Mouse (Mus musculus) bone marrow, adult 2 months (tissue): ENCODE results near the gene Aldh8a1.

Experiments
- CTCF ChIP-seq: fragments of 200-500 bp; IDR thresholded peaks from 2 replicates; pipeline ENCODE4 v1.5.1; 2011; ENCODE audit warnings: low read length, control low read depth; ENCODE audit not compliant: control insufficient read depth, insufficient read depth
- POLR2A ChIP-seq: fragments of 200-500 bp; IDR thresholded peaks from 2 replicates; pipeline ENCODE4 v1.6.1; 2011; ENCODE audit warnings: low read depth, mild to moderate bottlenecking, control low read depth, low read length, borderline replicate concordance; ENCODE audit not compliant: control insufficient read depth

DNA sequence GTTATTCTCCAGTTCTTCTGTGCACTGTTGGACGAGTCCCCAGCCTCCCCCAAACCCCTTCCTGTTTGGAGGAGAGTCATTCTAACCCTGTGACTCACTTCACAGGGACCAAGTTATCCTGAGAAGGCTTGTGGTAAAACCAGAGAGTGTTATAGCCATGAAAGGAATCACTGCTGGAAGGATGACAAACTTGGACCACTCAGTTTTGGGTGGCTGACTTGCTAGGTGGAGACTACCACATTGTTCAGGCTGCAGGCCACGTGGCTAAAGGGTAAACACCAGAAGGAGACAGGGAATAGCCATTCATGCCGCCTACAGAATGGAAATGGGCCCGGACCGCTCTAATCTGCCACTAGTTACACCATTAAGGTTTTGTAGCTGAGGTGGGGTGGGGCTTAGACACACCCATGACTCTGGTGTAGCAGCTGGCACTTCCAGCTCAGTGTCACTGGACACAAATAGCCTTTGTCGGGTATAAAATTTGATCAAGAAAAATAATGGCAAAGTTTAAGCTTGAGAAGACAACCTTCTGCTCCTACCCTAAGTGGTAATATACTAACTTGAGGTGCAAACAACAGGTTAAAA, 34.6 kb downstream of the Aldh8a1 start:
- TF ChIP-seq POLR2A = no peak
- TF ChIP-seq CTCF = no peak
